Mouse (Mus musculus): ENCODE results near the gene Ccs.

DNA sequence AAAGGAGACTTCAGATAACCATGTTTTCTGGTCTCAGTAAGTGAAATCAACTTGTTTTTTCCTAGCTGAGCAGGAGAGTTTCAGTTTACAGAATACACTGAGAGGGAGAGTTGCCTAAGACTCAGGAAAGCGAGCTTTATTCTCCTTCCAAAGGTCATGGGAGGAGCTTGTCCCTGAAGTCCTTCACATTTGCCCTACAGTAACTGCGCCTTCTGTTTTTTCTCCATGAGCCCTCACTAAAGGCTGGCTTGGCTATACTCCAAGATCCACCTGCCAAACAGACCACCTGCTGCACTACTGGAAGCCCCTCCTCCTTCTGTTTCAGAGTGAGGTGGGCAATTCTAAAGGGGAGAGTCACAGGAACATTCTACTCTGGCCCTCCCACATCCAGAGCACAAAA lies 3.0 kb downstream of the Ccs start:
- TF ChIP-seq CTCF (IDR thresholded peaks at IDR 0.05; ENCODE audit: insufficient read depth, low read length) (no peak), POLR2A (IDR thresholded peaks at IDR 0.05; ENCODE audit: borderline replicate concordance, extremely low read depth, low read depth, low read length) (no peak)

Measured in lung, adult 2 months (tissue).